Mouse (Mus musculus) gonadal fat pad, adult 2 months (tissue): Measurements from ENCODE around the gene Inca1. TPM values are rescaled to one million over a fixed set of nuclear protein-coding genes. Genes with fewer than 3 reads are reported as not detected.

Experiments
- DNase-seq: peaks from one replicate; pipeline ENCODE4 v3.0.0-alpha.2; 2012; ENCODE audit warnings: low read depth
- polyA plus RNA-seq: library from polyadenylated mRNA; depleted of rRNA; stranded (reverse); fragments of >200 nt; gene quantifications from 2 replicates; pipeline ENCODE4 v1.2.3, GENCODE M21; 2012

The Inca1 gene
- polyA plus RNA-seq, 1 experiment = 12.4 TPM

- no peak for DNase-seq
These were observed 30.2 kb downstream of the Inca1 start for GRCm38 (mm10) chr11:70669582-70670345.

GRCm38 (mm10) chr11:70668771-70669505 is 31.0 kb downstream of the Inca1 start, which contains the start of gene Spag7:
Spag7 (minus strand) TSS chr11:70669416.
- DNase-seq = peak; percentile 99

GRCm38 (mm10) chr11:70668335-70668770 is 31.6 kb downstream of the Inca1 start:
- no peak for DNase-seq

- no peak for DNase-seq
These were observed 32.4 kb downstream of the Inca1 start for GRCm38 (mm10) chr11:70667271-70668150.

- no peak for DNase-seq
These were observed 33.3 kb downstream of the Inca1 start for GRCm38 (mm10) chr11:70666687-70667086.

GRCm38 (mm10) chr11:70664741-70665140 is 35.2 kb downstream of the Inca1 start:
- DNase-seq = no peak

- DNase-seq = no peak
These were observed 36.0 kb downstream of the Inca1 start for GRCm38 (mm10) chr11:70663957-70664356.

GRCm38 (mm10) chr11:70663101-70663500 is 36.9 kb downstream of the Inca1 start:
- DNase-seq = no peak

- DNase-seq = no peak
These were observed 39.4 kb downstream of the Inca1 start for GRCm38 (mm10) chr11:70660571-70660970.

- DNase-seq = no peak
These were observed 41.0 kb downstream of the Inca1 start for GRCm38 (mm10) chr11:70658942-70659341.

- DNase-seq = no peak
These were observed 41.4 kb downstream of the Inca1 start for GRCm38 (mm10) chr11:70658521-70658920.

GRCm38 (mm10) chr11:70657991-70658390 is 42.0 kb downstream of the Inca1 start:
- DNase-seq = no peak

- DNase-seq = no peak
These were observed 42.4 kb downstream of the Inca1 start for GRCm38 (mm10) chr11:70657573-70657972.

- no peak for DNase-seq
These were observed 43.0 kb downstream of the Inca1 start, which contains the start of gene Eno3 for GRCm38 (mm10) chr11:70656964-70657363. Eno3 (plus strand) TSS chr11:70657202.

GRCm38 (mm10) chr11:70656456-70656927 is 43.5 kb downstream of the Inca1 start:
- DNase-seq = no peak

GRCm38 (mm10) chr11:70655571-70656455 is 44.1 kb downstream of the Inca1 start:
- DNase-seq = no peak

GRCm38 (mm10) chr11:70654923-70655570 is 44.9 kb downstream of the Inca1 start:
- DNase-seq = no peak

GRCm38 (mm10) chr11:70654198-70654922 is 45.6 kb downstream of the Inca1 start, which contains the start of gene Pfn1:
Pfn1 (minus strand) TSS chr11:70654644.
- no peak for DNase-seq
